Mouse (Mus musculus): ENCODE data around the gene Agpat1. TPM values are rescaled to one million over a fixed set of nuclear protein-coding genes. Genes with fewer than 3 reads are reported as not detected.
A peak's percentile ranks its signal among the peaks of the same experiment; 100 is the strongest.

The Agpat1 gene
- polyA plus RNA-seq, 1 experiment = 245 TPM

- Histone ChIP-seq H3K36me3 (ENCODE audit: control insufficient read depth, insufficient read depth, low read length) (no peaks in the 10 kb centered on the region; the same call in 1 of the 2 replicates), H3K27ac (ENCODE audit: insufficient read depth, low read depth, low read length) (peak within 1 kb of the TSS; percentile 27; the same call in 1 of the 2 replicates), H3K4me1 (ENCODE audit: control insufficient read depth, insufficient read depth, low read length) (no peaks in the 10 kb centered on the region), H3K27me3 (replicated peaks; ENCODE audit: control insufficient read depth, insufficient read depth, low read length) (no peaks in the 10 kb centered on the region), H3K4me3 (ENCODE audit: insufficient read depth, low read depth, low read length) (no peak within 1 kb of the TSS)
- TF ChIP-seq CTCF (conservative IDR thresholded peaks at IDR 0.05; ENCODE audit: insufficient read depth, insufficient read length, low read depth, low read length) = no peak
- TF ChIP-seq POLR2A (IDR thresholded peaks at IDR 0.05; ENCODE audit: low read depth, low read length) = no peak
- WGBS = 67% methylated on average over 6 of the region's 6 CpGs
- no peak for DNase-seq
Measured at GRCm38 (mm10) chr17:34615871-34616270, 11.8 kb downstream of the Agpat1 start, which contains the start of gene Egfl8. Egfl8 (minus strand) TSS chr17:34615971.

- WGBS = 17% methylated on average over 6 of the region's 6 CpGs
- H3K4me3 ChIP-seq (ENCODE audit: insufficient read depth, low read depth, low read length) = no peak overlapping the region
- no peaks in the 10 kb centered on the region for H3K27me3 ChIP-seq (replicated peaks; ENCODE audit: control insufficient read depth, insufficient read depth, low read length)
- peak; percentile 84 for DNase-seq
- H3K27ac ChIP-seq (ENCODE audit: insufficient read depth, low read depth, low read length) = no peak overlapping the region
- H3K36me3 ChIP-seq (ENCODE audit: control insufficient read depth, insufficient read depth, low read length) = peaks cover 5% of the 10 kb centered on the region; the same call in 1 of the 2 replicates
- no peaks in the 10 kb centered on the region for H3K4me1 ChIP-seq (ENCODE audit: control insufficient read depth, insufficient read depth, low read length)
- no peak for TF ChIP-seq POLR2A (IDR thresholded peaks at IDR 0.05; ENCODE audit: low read depth, low read length)
- TF ChIP-seq CTCF (conservative IDR thresholded peaks at IDR 0.05; ENCODE audit: insufficient read depth, insufficient read length, low read depth, low read length) = peak; percentile 88
Measured at GRCm38 (mm10) chr17:34618999-34619398, 14.9 kb downstream of the Agpat1 start.

- TF ChIP-seq POLR2A (IDR thresholded peaks at IDR 0.05; ENCODE audit: low read depth, low read length) (no peak), CTCF (conservative IDR thresholded peaks at IDR 0.05; ENCODE audit: insufficient read depth, insufficient read length, low read depth, low read length) (no peak)
- Histone ChIP-seq H3K4me3 (ENCODE audit: insufficient read depth, low read depth, low read length) (no peak overlapping the region), H3K36me3 (ENCODE audit: control insufficient read depth, insufficient read depth, low read length) (peaks cover 7% of the 10 kb centered on the region), H3K4me1 (ENCODE audit: control insufficient read depth, insufficient read depth, low read length) (peaks cover 3% of the 10 kb centered on the region; the same call in 1 of the 2 replicates), H3K27ac (ENCODE audit: insufficient read depth, low read depth, low read length) (no peak overlapping the region), H3K27me3 (replicated peaks; ENCODE audit: control insufficient read depth, insufficient read depth, low read length) (no peaks in the 10 kb centered on the region)
- DNase-seq = no peak
- 82% methylated on average over 8 of the region's 8 CpGs for WGBS
Measured at GRCm38 (mm10) chr17:34621006-34621405, 16.9 kb downstream of the Agpat1 start.

GRCm38 (mm10) chr17:34623161-34623560 lies 19.1 kb downstream of the Agpat1 start:
- DNase-seq = no peak
- 75% methylated on average over 9 of the region's 9 CpGs for WGBS
- no peaks in the 10 kb centered on the region for H3K27me3 ChIP-seq (replicated peaks; ENCODE audit: control insufficient read depth, insufficient read depth, low read length)
- TF ChIP-seq POLR2A (IDR thresholded peaks at IDR 0.05; ENCODE audit: low read depth, low read length) = no peak
- TF ChIP-seq CTCF (conservative IDR thresholded peaks at IDR 0.05; ENCODE audit: insufficient read depth, insufficient read length, low read depth, low read length) = 0 out of 2 replicates have a peak, but pooled peaks have one; percentile 18
- H3K27ac ChIP-seq (ENCODE audit: insufficient read depth, low read depth, low read length) = no peak overlapping the region
- H3K36me3 ChIP-seq (ENCODE audit: control insufficient read depth, insufficient read depth, low read length) = peaks cover 7% of the 10 kb centered on the region
- peaks cover 6% of the 10 kb centered on the region; the same call in 1 of the 2 replicates for H3K4me1 ChIP-seq (ENCODE audit: control insufficient read depth, insufficient read depth, low read length)
- no peak overlapping the region for H3K4me3 ChIP-seq (ENCODE audit: insufficient read depth, low read depth, low read length)

- Histone ChIP-seq H3K27me3 (replicated peaks; ENCODE audit: control insufficient read depth, insufficient read depth, low read length) (no peaks in the 10 kb centered on the region), H3K4me1 (ENCODE audit: control insufficient read depth, insufficient read depth, low read length) (peaks cover 10% of the 10 kb centered on the region; the same call in 1 of the 2 replicates), H3K36me3 (ENCODE audit: control insufficient read depth, insufficient read depth, low read length) (peaks cover 7% of the 10 kb centered on the region), H3K4me3 (ENCODE audit: insufficient read depth, low read depth, low read length) (no peak overlapping the region), H3K27ac (ENCODE audit: insufficient read depth, low read depth, low read length) (peak overlapping the region; percentile 79; the same call in 1 of the 2 replicates)
- 46% methylated on average over 3 of the region's 3 CpGs for WGBS
- DNase-seq = peak; percentile 80
- no peak for TF ChIP-seq POLR2A (IDR thresholded peaks at IDR 0.05; ENCODE audit: low read depth, low read length)
- no peak for TF ChIP-seq CTCF (conservative IDR thresholded peaks at IDR 0.05; ENCODE audit: insufficient read depth, insufficient read length, low read depth, low read length)
Measured at GRCm38 (mm10) chr17:34624981-34625380, 20.9 kb downstream of the Agpat1 start.

GRCm38 (mm10) chr17:34626062-34626772 lies 22.2 kb downstream of the Agpat1 start:
- no peaks in the 10 kb centered on the region for H3K27me3 ChIP-seq (replicated peaks; ENCODE audit: control insufficient read depth, insufficient read depth, low read length)
- 30% methylated on average over 16 of the region's 16 CpGs for WGBS
- no peak for TF ChIP-seq POLR2A (IDR thresholded peaks at IDR 0.05; ENCODE audit: low read depth, low read length)
- TF ChIP-seq CTCF (conservative IDR thresholded peaks at IDR 0.05; ENCODE audit: insufficient read depth, insufficient read length, low read depth, low read length) = no peak
- H3K27ac ChIP-seq (ENCODE audit: insufficient read depth, low read depth, low read length) = peak overlapping the region; percentile 79
- H3K4me3 ChIP-seq (ENCODE audit: insufficient read depth, low read depth, low read length) = peak overlapping the region; percentile 81
- H3K36me3 ChIP-seq (ENCODE audit: control insufficient read depth, insufficient read depth, low read length) = peaks cover 6% of the 10 kb centered on the region
- H3K4me1 ChIP-seq (ENCODE audit: control insufficient read depth, insufficient read depth, low read length) = peaks cover 13% of the 10 kb centered on the region
- DNase-seq = peak; percentile 57

GRCm38 (mm10) chr17:34626773-34627092 lies 22.7 kb downstream of the Agpat1 start:
- Histone ChIP-seq H3K27me3 (replicated peaks; ENCODE audit: control insufficient read depth, insufficient read depth, low read length) (no peaks in the 10 kb centered on the region), H3K4me3 (ENCODE audit: insufficient read depth, low read depth, low read length) (peak overlapping the region; percentile 81), H3K4me1 (ENCODE audit: control insufficient read depth, insufficient read depth, low read length) (peaks cover 15% of the 10 kb centered on the region), H3K27ac (ENCODE audit: insufficient read depth, low read depth, low read length) (peak overlapping the region; percentile 79), H3K36me3 (ENCODE audit: control insufficient read depth, insufficient read depth, low read length) (peaks cover 6% of the 10 kb centered on the region)
- TF ChIP-seq CTCF (conservative IDR thresholded peaks at IDR 0.05; ENCODE audit: insufficient read depth, insufficient read length, low read depth, low read length) (peak; percentile 41; the same call in 1 of the 2 replicates), POLR2A (IDR thresholded peaks at IDR 0.05; ENCODE audit: low read depth, low read length) (no peak)
- peak; percentile 51 for DNase-seq
- WGBS = under 1% methylated on average over 18 of the region's 18 CpGs
